Mouse (Mus musculus): Measurements from ENCODE around the gene Rpl27. TPM values are rescaled to one million over a fixed set of nuclear protein-coding genes. Genes with fewer than 3 reads are reported as not detected.
"Not testable (repeated sequence)": the region's sequence is repeated elsewhere in the genome, so short reads cannot be mapped to it uniquely, and the experiment has no call there.

Rpl27 gene
- polyA plus RNA-seq, 1 experiment from 2014 or later: 291 TPM

DNA sequence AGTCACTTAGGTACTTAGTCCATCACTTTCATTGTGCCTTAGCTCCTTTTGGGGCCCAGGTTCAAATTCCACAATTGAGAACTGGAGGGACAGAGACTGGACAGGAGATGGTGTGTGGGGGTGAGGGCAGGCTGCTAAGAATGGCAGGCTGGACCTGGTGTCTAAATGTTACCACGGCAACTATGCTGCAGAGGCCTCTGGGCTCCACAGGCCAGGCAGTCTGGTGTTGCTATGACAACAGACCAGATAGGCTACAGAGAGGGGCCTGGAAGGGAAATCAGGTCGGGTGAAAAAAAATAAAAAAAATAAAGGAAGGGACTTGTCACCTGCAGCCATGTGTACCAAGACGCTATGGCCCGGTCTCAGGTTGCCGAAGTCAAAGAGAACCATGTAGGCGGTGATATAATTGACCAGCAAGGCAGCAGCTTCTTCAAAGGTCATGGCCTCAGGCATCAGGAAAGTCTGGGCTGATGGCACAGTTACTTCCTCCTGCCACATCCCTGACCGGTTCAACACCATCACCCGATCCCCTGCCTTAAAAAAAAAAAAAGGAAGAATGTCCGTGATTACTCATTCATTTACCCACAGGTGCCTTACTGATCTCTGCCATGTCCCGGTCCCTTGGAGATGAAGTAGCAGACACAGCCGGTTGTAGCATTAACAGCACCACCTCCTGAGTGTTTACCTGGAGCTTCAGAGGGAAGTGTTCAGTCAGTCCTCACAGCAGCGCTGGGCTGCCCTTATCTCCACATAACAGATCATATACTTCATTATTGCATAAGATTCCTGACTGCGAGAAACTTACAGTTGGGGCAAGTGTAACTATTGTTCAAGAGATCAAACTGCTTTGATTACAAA lies 20.7 kb downstream of the Rpl27 start:
- no peak overlapping the region for H3K4me3 ChIP-seq (ENCODE audit: low read length)
- H3K27me3 ChIP-seq (ENCODE audit: control insufficient read depth, insufficient read depth, low read depth, low read length): no peaks in the 10 kb centered on the region
- H3K36me3 ChIP-seq (ENCODE audit: control insufficient read depth, insufficient read depth, low read length): 0 out of 2 replicates have a peak, but pooled peaks cover 7% of the 10 kb centered on the region
- no peak for ATAC-seq (ENCODE audit: low read depth)
- whole genome bisulfite sequencing: 25% methylated on average over 13 of the region's 13 CpGs
- H3K4me1 ChIP-seq (replicated peaks; ENCODE audit: control insufficient read depth, insufficient read depth, low read length): peaks cover 26% of the 10 kb centered on the region
- no peaks in the 10 kb centered on the region for H3K9me3 ChIP-seq (ENCODE audit: control insufficient read depth, low read length)
- H3K27ac ChIP-seq (ENCODE audit: low read length): no peak overlapping the region
- H3K4me2 ChIP-seq (ENCODE audit: low read depth, low read length): no peak overlapping the region
- H3K9ac ChIP-seq (ENCODE audit: low read length): no peak overlapping the region

DNA sequence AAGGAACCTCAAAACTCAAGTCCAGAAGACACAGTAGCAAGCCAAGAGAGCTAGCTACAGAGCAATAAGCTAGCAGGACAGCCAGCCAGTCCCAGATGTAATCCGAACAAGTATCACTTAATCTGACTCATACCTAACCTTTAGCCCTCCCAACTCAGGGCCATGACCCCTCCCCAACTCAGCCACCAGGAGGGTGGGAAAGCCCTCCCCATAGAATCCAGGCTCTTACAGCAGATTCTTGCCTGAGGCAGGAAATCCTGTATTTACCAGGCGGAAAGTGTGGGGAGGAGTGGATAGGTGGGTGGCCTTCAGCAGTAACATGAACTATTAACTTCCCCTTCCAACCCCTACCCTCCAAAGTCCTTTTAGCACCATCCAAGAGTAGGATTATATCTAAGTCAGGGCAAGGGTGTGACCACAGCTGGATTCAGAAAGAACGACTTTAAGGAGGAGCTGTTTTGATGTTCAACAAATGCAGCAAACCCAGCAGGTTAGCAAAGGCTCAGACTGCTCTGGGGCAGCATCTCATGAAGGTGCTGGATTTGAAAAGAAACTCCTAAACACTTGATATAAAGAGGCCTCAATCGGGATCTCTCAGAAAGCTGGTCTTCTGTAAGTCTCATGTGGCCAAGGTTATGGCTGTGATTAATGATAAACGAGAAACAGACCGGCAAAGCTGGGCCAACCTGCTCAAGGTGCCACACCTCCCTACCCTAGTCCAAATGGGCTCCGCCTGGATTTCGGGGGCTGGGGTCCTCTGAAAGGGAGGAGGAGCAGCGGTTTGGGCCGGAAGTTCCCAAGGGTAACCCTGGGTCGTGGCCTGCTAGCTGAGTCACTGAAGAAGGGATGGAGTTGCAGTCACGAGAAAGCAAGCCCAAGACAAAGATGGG lies 22.4 kb downstream of the Rpl27 start, which contains the start of gene Rnd2:
Rnd2 (plus strand) TSS at position 789 of the 890 bp plus-strand sequence.
- H3K9me3 ChIP-seq (ENCODE audit: control insufficient read depth, low read length): no peaks in the 10 kb centered on the region
- peak within 1 kb of the TSS; percentile 84 for H3K9ac ChIP-seq (ENCODE audit: low read length)
- H3K27ac ChIP-seq (ENCODE audit: low read length): peak within 1 kb of the TSS; percentile 89
- H3K4me3 ChIP-seq (ENCODE audit: low read length): peak within 1 kb of the TSS; percentile 81
- 0 out of 2 replicates have a peak, but pooled peaks cover 4% of the 10 kb centered on the region for H3K36me3 ChIP-seq (ENCODE audit: control insufficient read depth, insufficient read depth, low read length)
- ATAC-seq (ENCODE audit: low read depth): peak; percentile 3; the same call in 1 of the 2 replicates
- WGBS: 12% methylated on average over 12 of the region's 12 CpGs
- H3K4me2 ChIP-seq (ENCODE audit: low read depth, low read length): peak within 1 kb of the TSS; percentile 95
- H3K27me3 ChIP-seq (ENCODE audit: control insufficient read depth, insufficient read depth, low read depth, low read length): no peaks in the 10 kb centered on the region; the same call in 1 of the 2 replicates
- H3K4me1 ChIP-seq (replicated peaks; ENCODE audit: control insufficient read depth, insufficient read depth, low read length): peaks cover 32% of the 10 kb centered on the region

DNA sequence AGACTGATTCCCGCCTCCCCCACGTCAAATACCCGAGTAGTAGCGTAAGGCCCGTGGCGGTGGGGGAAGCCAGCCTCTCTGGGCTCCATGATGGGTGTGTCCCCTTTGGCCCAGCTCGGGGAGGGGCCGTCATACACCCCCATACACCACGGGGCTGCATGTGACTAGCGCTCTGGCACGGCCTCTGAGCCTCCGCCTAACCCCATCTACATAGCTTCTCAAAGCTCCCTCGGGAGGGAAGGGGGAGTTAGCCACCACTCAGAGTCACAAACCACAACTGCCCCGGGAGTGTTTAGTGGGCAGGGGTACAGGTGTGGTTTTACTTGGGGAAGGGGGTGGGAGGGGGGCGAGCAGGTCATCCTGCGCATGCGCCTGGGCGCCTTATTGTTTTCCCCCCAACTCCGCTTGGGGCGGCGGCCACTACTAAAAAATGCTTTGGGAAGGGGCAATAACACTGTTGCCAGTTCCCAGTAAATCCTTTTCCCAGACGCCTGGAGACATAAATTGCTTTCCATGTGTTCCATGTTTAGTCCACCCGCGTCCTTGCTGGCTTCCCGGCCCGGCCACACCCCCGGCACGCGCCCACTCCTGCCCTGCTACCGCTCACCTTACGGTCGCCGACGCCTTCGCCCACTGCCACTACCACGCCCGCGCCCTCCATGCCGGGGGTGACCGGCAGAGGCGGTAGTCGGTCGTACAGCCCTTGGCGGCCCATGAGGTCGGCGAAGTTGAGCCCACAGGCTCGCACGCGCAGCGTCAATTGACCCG lies 23.2 kb downstream of the Rpl27 start:
- peak overlapping the region; percentile 95 for H3K4me2 ChIP-seq (ENCODE audit: low read depth, low read length)
- ATAC-seq (ENCODE audit: low read depth): peak; percentile 36
- H3K4me1 ChIP-seq (replicated peaks; ENCODE audit: control insufficient read depth, insufficient read depth, low read length): peaks cover 32% of the 10 kb centered on the region

GRCm38 (mm10) chr11:101465869-101466551 lies 23.9 kb downstream of the Rpl27 start, which contains the start of gene Vat1:
Gene Vat1, minus strand, starts transcription at chr11:101466230.
- Histone ChIP-seq H3K9ac (ENCODE audit: low read length) (peak within 1 kb of the TSS; percentile 84), H3K27me3 (ENCODE audit: control insufficient read depth, insufficient read depth, low read depth, low read length) (no peaks in the 10 kb centered on the region; the same call in 1 of the 2 replicates), H3K9me3 (ENCODE audit: control insufficient read depth, low read length) (no peaks in the 10 kb centered on the region), H3K4me1 (replicated peaks; ENCODE audit: control insufficient read depth, insufficient read depth, low read length) (peaks cover 32% of the 10 kb centered on the region), H3K27ac (ENCODE audit: low read length) (peak within 1 kb of the TSS; percentile 89), H3K4me2 (ENCODE audit: low read depth, low read length) (peak within 1 kb of the TSS; percentile 95), H3K4me3 (ENCODE audit: low read length) (peak within 1 kb of the TSS; percentile 81), H3K36me3 (ENCODE audit: control insufficient read depth, insufficient read depth, low read length) (no peaks in the 10 kb centered on the region)
- peak; percentile 75 for ATAC-seq (ENCODE audit: low read depth)
- WGBS: 2% methylated on average over 54 of the region's 60 CpGs

More for the DNA sequence above, 23.2 kb downstream of the Rpl27 start:
- WGBS: under 1% methylated on average over 51 of the region's 51 CpGs
- Histone ChIP-seq H3K9ac (ENCODE audit: low read length) (peak overlapping the region; percentile 84), H3K27me3 (ENCODE audit: control insufficient read depth, insufficient read depth, low read depth, low read length) (no peaks in the 10 kb centered on the region; the same call in 1 of the 2 replicates), H3K9me3 (ENCODE audit: control insufficient read depth, low read length) (no peaks in the 10 kb centered on the region), H3K36me3 (ENCODE audit: control insufficient read depth, insufficient read depth, low read length) (0 out of 2 replicates have a peak, but pooled peaks cover under 1% of the 10 kb centered on the region), H3K27ac (ENCODE audit: low read length) (peak overlapping the region; percentile 89), H3K4me3 (ENCODE audit: low read length) (peak overlapping the region; percentile 81)

DNA sequence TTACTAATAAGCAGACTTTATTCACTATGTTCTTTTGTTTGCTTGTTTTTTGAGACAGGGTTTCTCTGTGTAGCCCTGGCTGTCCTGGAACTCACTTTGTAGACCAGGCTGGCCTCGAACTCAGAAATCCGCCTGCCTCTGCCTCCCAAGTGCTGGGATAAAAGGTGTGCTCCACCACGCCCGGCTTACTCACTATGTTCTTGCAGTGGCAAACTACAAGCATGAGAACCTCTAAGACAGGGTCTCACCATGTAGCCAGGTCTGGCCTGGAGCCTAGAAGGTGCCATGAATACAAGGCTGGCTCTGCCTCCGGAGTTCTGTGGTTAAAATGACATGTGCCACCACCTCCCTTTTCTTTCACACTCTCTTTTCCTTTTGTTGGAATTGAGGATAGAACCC lies 24.5 kb downstream of the Rpl27 start:
- peak overlapping the region; percentile 81 for H3K4me3 ChIP-seq (ENCODE audit: low read length)
- not testable (repeated sequence) for ATAC-seq (ENCODE audit: low read depth); H3K27me3 ChIP-seq (ENCODE audit: control insufficient read depth, insufficient read depth, low read depth, low read length); H3K27ac ChIP-seq (ENCODE audit: low read length); H3K9ac ChIP-seq (ENCODE audit: low read length); H3K9me3 ChIP-seq (ENCODE audit: control insufficient read depth, low read length); H3K36me3 ChIP-seq (ENCODE audit: control insufficient read depth, insufficient read depth, low read length)
- H3K4me2 ChIP-seq (ENCODE audit: low read depth, low read length): peak overlapping the region; percentile 95
- peaks cover 32% of the 10 kb centered on the region for H3K4me1 ChIP-seq (replicated peaks; ENCODE audit: control insufficient read depth, insufficient read depth, low read length)
- 52% methylated on average over 5 of the region's 5 CpGs for WGBS

DNA sequence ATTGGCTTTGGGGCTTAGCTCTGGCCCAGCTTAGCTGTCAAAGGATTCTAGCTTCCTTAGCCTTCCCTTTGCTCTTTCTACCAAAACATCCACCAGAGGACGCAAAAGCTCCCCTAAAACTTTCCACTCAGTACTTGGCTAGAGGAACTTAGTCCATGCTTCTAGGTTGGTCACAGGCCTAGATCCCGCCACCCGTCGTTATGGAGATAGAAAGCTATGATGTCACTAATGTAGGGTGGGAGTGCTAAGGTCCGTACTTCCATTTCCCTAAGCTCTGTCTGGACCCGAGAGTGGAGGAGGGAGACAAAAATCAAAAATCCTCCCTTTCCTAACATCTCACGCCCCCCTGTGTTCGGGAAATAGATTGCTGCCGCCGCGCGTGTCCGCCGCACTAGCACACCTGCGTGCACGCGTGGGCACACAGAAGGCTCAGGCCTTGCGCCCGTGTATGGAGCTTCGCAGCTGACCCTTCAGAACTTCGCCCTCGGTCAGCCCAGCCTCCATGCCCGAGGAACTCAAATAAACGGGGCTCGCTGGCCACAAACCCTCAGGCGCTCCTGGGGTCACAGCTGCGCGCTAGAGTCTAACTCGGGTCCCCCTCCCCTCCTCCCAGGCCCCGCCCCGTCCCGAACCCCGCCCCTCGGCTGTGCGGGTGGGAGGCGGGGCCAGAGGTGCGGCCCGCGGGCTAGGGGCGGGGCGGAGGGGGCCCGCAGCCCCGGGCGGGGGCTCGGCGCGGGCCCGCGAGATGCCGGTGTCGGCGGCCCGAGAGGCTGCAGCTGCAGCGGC lies 25.6 kb downstream of the Rpl27 start:
- Histone ChIP-seq H3K4me3 (ENCODE audit: low read length) (peak overlapping the region; percentile 81), H3K9me3 (ENCODE audit: control insufficient read depth, low read length) (no peaks in the 10 kb centered on the region), H3K27ac (ENCODE audit: low read length) (no peak overlapping the region; the same call in none of the 2 replicates), H3K27me3 (ENCODE audit: control insufficient read depth, insufficient read depth, low read depth, low read length) (no peaks in the 10 kb centered on the region; the same call in 1 of the 2 replicates), H3K9ac (ENCODE audit: low read length) (peak overlapping the region; percentile 75), H3K4me1 (replicated peaks; ENCODE audit: control insufficient read depth, insufficient read depth, low read length) (peaks cover 29% of the 10 kb centered on the region), H3K4me2 (ENCODE audit: low read depth, low read length) (peak overlapping the region; percentile 98), H3K36me3 (ENCODE audit: control insufficient read depth, insufficient read depth, low read length) (no peaks in the 10 kb centered on the region)
- WGBS: under 1% methylated on average over 38 of the region's 54 CpGs
- ATAC-seq (ENCODE audit: low read depth): peak; percentile 80

- Histone ChIP-seq H3K4me3 (ENCODE audit: low read length) (peak overlapping the region; percentile 81), H3K9me3 (ENCODE audit: control insufficient read depth, low read length) (no peaks in the 10 kb centered on the region), H3K9ac (ENCODE audit: low read length) (peak overlapping the region; percentile 75), H3K27ac (ENCODE audit: low read length) (no peak overlapping the region), H3K4me2 (ENCODE audit: low read depth, low read length) (peak overlapping the region; percentile 98), H3K27me3 (ENCODE audit: control insufficient read depth, insufficient read depth, low read depth, low read length) (no peaks in the 10 kb centered on the region; the same call in 1 of the 2 replicates), H3K4me1 (replicated peaks; ENCODE audit: control insufficient read depth, insufficient read depth, low read length) (peaks cover 26% of the 10 kb centered on the region), H3K36me3 (ENCODE audit: control insufficient read depth, insufficient read depth, low read length) (no peaks in the 10 kb centered on the region)
- peak; percentile 10 for ATAC-seq (ENCODE audit: low read depth)
- under 1% methylated on average over 27 of the region's 31 CpGs for WGBS
Measured at GRCm38 (mm10) chr11:101468263-101468688, 26.2 kb downstream of the Rpl27 start.

Data from lung, embryonic 16.5 days (tissue).